Mouse (Mus musculus) megakaryocyte-erythroid progenitor cell, adult 5-6 weeks (primary cell): ENCODE measurements around the gene Gpn3. TPM values are rescaled to one million over a fixed set of nuclear protein-coding genes. Genes with fewer than 3 reads are reported as not detected.
A peak's percentile ranks its signal among the peaks of the same experiment; 100 is the strongest.

Experiments
- ATAC-seq: replicated peaks from 2 replicates; pipeline ENCODE4 v1.8.0; 2016; ENCODE audit warnings: mild to moderate bottlenecking, inconsistent platforms; ENCODE audit not compliant: severe bottlenecking, poor library complexity, low FRiP score, low TSS enrichment
- total RNA-seq, 2 experiments: library from RNA; stranded (forward) in 1 of 2; stranded (reverse) in 1 of 2; fragments of 200-1000, 215-1000 nt in 1 of 2; fragments of >200 nt in 1 of 2; fragmentation: Nextera tagmentation in 1 of 2; gene quantifications; 2 replicates each; pipeline ENCODE4 v1.2.3; 2014 to 2017

The Gpn3 gene
- total RNA-seq (2014; fragmentation: Nextera tagmentation), result 61.2 and 93.3 TPM in 2 replicates
- 61.5 and 75.8 TPM in 2 replicates for total RNA-seq (2017)

GRCm38 (mm10) chr5:122371591-122372191, at the start of gene Gpn3:
TSS of gene Gpn3 (plus strand) at chr5:122371876.
- ATAC-seq, result peak; percentile 64

GRCm38 (mm10) chr5:122323523-122323922, 48.2 kb upstream of the Gpn3 start:
- no peak for ATAC-seq

- ATAC-seq, result no peak
Observed at GRCm38 (mm10) chr5:122324608-122325431, 46.9 kb upstream of the Gpn3 start.

- ATAC-seq, result no peak
Observed at GRCm38 (mm10) chr5:122325477-122325876, 46.2 kb upstream of the Gpn3 start.

GRCm38 (mm10) chr5:122327283-122327682, 44.4 kb upstream of the Gpn3 start:
- ATAC-seq, result no peak

GRCm38 (mm10) chr5:122330269-122330668, 41.4 kb upstream of the Gpn3 start:
- no peak for ATAC-seq

- peak; percentile 70 for ATAC-seq
Observed at GRCm38 (mm10) chr5:122334682-122335081, 37.0 kb upstream of the Gpn3 start.

- no peak for ATAC-seq
Observed at GRCm38 (mm10) chr5:122336554-122337294, 35.0 kb upstream of the Gpn3 start.

GRCm38 (mm10) chr5:122342874-122343273, 28.8 kb upstream of the Gpn3 start:
- no peak for ATAC-seq

- no peak for ATAC-seq
Observed at GRCm38 (mm10) chr5:122343768-122344167, 27.9 kb upstream of the Gpn3 start.

- ATAC-seq, result 0 out of 2 replicates have a peak, but pooled peaks have one; percentile 83
Observed at GRCm38 (mm10) chr5:122344260-122344659, 27.4 kb upstream of the Gpn3 start.

GRCm38 (mm10) chr5:122345777-122346176, 25.9 kb upstream of the Gpn3 start:
- ATAC-seq, result no peak

GRCm38 (mm10) chr5:122353807-122354491, 17.7 kb upstream of the Gpn3 start, which contains the start of the genes Rad9b and Vps29:
TSS of gene Rad9b (minus strand) at chr5:122354233.
TSS of gene Vps29 (plus strand) at chr5:122354369.
- ATAC-seq, result peak; percentile 98

- ATAC-seq, result peak; percentile 28
Observed at GRCm38 (mm10) chr5:122354492-122355067, 17.1 kb upstream of the Gpn3 start.

- ATAC-seq, result peak; percentile 97
Observed at GRCm38 (mm10) chr5:122372192-122372769, 605 bp downstream of the Gpn3 start, which contains the start of gene Fam216a. TSS of gene Fam216a (minus strand) at chr5:122372364.

GRCm38 (mm10) chr5:122372878-122373277, 1.2 kb downstream of the Gpn3 start:
- no peak for ATAC-seq

GRCm38 (mm10) chr5:122377101-122377833, 5.6 kb downstream of the Gpn3 start:
- ATAC-seq, result no peak

- ATAC-seq, result no peak
Observed at GRCm38 (mm10) chr5:122378171-122378570, 6.5 kb downstream of the Gpn3 start.
